Comparison of ENCODE assay signal across 9 mouse cellular contexts in genomic region chr4:150338906-150339650, GRCm38 (mm10). TPM values are rescaled to one million over a fixed set of nuclear protein-coding genes. Genes with fewer than 3 reads are reported as not detected.
DNase-seq lines count a peak whose midpoint lies in the region; ATAC-seq and TF ChIP-seq lines count a peak whose summit lies in the region.
"Had no signal": no experiment of that assay in that cellular context is flagged by ENCODE, and none has a peak within 500 bp of the region (broad histone marks: within the 10 kb centered on the region; RNA-seq: fewer than 3 reads in every experiment).

No protein-coding gene starts in this region.

- no peak overlapping the region for H3K4me2 ChIP-seq in kidney, embryonic 16.5 days (replicated peaks; ENCODE audit: low read depth, low read length)
- no peak overlapping the region for H3K4me2 ChIP-seq in intestine, embryonic 16.5 days (ENCODE audit: low read depth, low read length)
- no peak overlapping the region for H3K4me2 ChIP-seq in intestine, postnatal 0 days (replicated peaks; ENCODE audit: low read depth)

- WGBS in kidney, embryonic 16.5 days, result 58% methylated on average over 8 of the region's 8 CpGs
- WGBS in intestine, embryonic 16.5 days, result 58% methylated on average over 8 of the region's 8 CpGs
- WGBS in intestine, postnatal 0 days, result 68% methylated on average over 8 of the region's 8 CpGs

- H3K27ac ChIP-seq in kidney, embryonic 16.5 days (ENCODE audit: low read length), result 0 out of 2 replicates have a peak overlapping the region, but pooled peaks have one; percentile 34
- H3K27ac ChIP-seq in intestine, embryonic 16.5 days (ENCODE audit: low read length), result no peak overlapping the region
- no peak overlapping the region for H3K27ac ChIP-seq in intestine, postnatal 0 days (ENCODE audit: low read depth, low read length)
- H3K27ac ChIP-seq: heart, adult 2 months had no signal

- H3K4me1 ChIP-seq in kidney, embryonic 16.5 days (ENCODE audit: insufficient read depth, low read length), result peaks cover 15% of the 10 kb centered on the region
- peaks cover 8% of the 10 kb centered on the region for H3K4me1 ChIP-seq in intestine, embryonic 16.5 days (ENCODE audit: control insufficient read depth, insufficient read depth, low read length)
- no peaks in the 10 kb centered on the region for H3K4me1 ChIP-seq in intestine, postnatal 0 days (replicated peaks; ENCODE audit: control insufficient read depth, insufficient read depth, low read length)

- H3K9me3 ChIP-seq in kidney, embryonic 16.5 days (ENCODE audit: low read length), result no peaks in the 10 kb centered on the region
- no peaks in the 10 kb centered on the region for H3K9me3 ChIP-seq in intestine, embryonic 16.5 days (ENCODE audit: control insufficient read depth, low read length)
- H3K9me3 ChIP-seq in intestine, postnatal 0 days (ENCODE audit: control insufficient read depth), result no peaks in the 10 kb centered on the region

- no peak overlapping the region for H3K9ac ChIP-seq in kidney, embryonic 16.5 days (replicated peaks; ENCODE audit: low read length)
- H3K9ac ChIP-seq in intestine, embryonic 16.5 days (ENCODE audit: low read depth, low read length), result no peak overlapping the region
- no peak overlapping the region for H3K9ac ChIP-seq in intestine, postnatal 0 days (ENCODE audit: low read depth, low read length)

- H3K36me3 ChIP-seq in kidney, embryonic 16.5 days (ENCODE audit: insufficient read depth, low read length), result no peaks in the 10 kb centered on the region
- H3K36me3 ChIP-seq in intestine, embryonic 16.5 days (ENCODE audit: control insufficient read depth, insufficient read depth, low read length), result no peaks in the 10 kb centered on the region
- no peaks in the 10 kb centered on the region for H3K36me3 ChIP-seq in intestine, postnatal 0 days (ENCODE audit: control insufficient read depth, insufficient read depth)

- intact Hi-C loops in left cerebral cortex, postnatal 10 days (cut with DNase I), result no loop called here

- no peaks in the 10 kb centered on the region for H3K27me3 ChIP-seq in kidney, embryonic 16.5 days (ENCODE audit: insufficient read depth, low read length)
- H3K27me3 ChIP-seq in intestine, embryonic 16.5 days (replicated peaks; ENCODE audit: control insufficient read depth, insufficient read depth, low read length), result no peaks in the 10 kb centered on the region
- no peaks in the 10 kb centered on the region for H3K27me3 ChIP-seq in intestine, postnatal 0 days (replicated peaks; ENCODE audit: control insufficient read depth, insufficient read depth, low read length)

- ATAC-seq in kidney, embryonic 16.5 days (ENCODE audit: low FRiP score, low TSS enrichment), result no peak
- ATAC-seq in intestine, embryonic 16.5 days, result no peak
- ATAC-seq in intestine, postnatal 0 days, result no peak

- H3K4me3 ChIP-seq in kidney, embryonic 16.5 days (ENCODE audit: low read length), result no peak overlapping the region
- no peak overlapping the region for H3K4me3 ChIP-seq in intestine, embryonic 16.5 days (ENCODE audit: low read length)
- no peak overlapping the region for H3K4me3 ChIP-seq in intestine, postnatal 0 days (ENCODE audit: low read depth, low read length)
- H3K4me3 ChIP-seq: heart, adult 2 months had no signal

- TF ChIP-seq CTCF in intestine, postnatal 0 days (IDR thresholded peaks at IDR 0.05; ENCODE audit: low read depth), result no peak

- DNase-seq in kidney, adult 11 months, result no peak
- peak; percentile 63 for DNase-seq in brain, embryonic 18.5 days (ENCODE audit: low read depth, low spot score)
- DNase-seq in gastrocnemius, postnatal 10 days, result peak; percentile 8
- peak; percentile 31 to 38 for DNase-seq in left cerebral cortex, postnatal 10 days (ENCODE audit: extremely low spot score in 1 of 2, low spot score in 2 of 2)
- peak; percentile 80 for DNase-seq in telencephalon, adult 2 months (ENCODE audit: low read depth, low spot score)

RNA-seq across cellular contexts. Expression of gene Rere, which starts 57.6 kb away (rescaled TPM):
- polyA plus RNA-seq in kidney, embryonic 16.5 days (2015; fragmentation: Nextera tagmentation; extraction: Ambion mirVana), result 30.7 and 40.6 TPM in 2 replicates
- total RNA-seq in gastrocnemius, postnatal 10 days (2021), result 10 to 100 TPM; 53.8 to 56.9 TPM
- 10 to 100 TPM; 85.3 to 88.9 TPM for total RNA-seq in left cerebral cortex, postnatal 10 days (2021)
- polyA plus RNA-seq in intestine, embryonic 16.5 days (2015; fragmentation: Nextera tagmentation; extraction: Ambion mirVana), result 20.0 and 22.2 TPM in 2 replicates
- polyA plus RNA-seq in intestine, postnatal 0 days (2015; fragmentation: Nextera tagmentation; extraction: Ambion mirVana), result 20.7 and 22.4 TPM in 2 replicates
